Mouse (Mus musculus): ENCODE measurements around the gene Tmem252. TPM values are rescaled to one million over a fixed set of nuclear protein-coding genes. Genes with fewer than 3 reads are reported as not detected.

Gene Tmem252
- polyA plus RNA-seq, 1 experiment = under 0.01 TPM

- no peak overlapping the region for H3K4me3 ChIP-seq (ENCODE audit: insufficient read depth, poor library complexity, severe bottlenecking)
- H3ac ChIP-seq (ENCODE audit: control insufficient read depth, insufficient read length, low read depth) = no peak overlapping the region
- H3K79me3 ChIP-seq (ENCODE audit: low read depth) = no peaks in the 10 kb centered on the region
- no peaks in the 10 kb centered on the region for H3K79me2 ChIP-seq (ENCODE audit: control insufficient read depth, insufficient read depth)
- H3K36me3 ChIP-seq (ENCODE audit: control insufficient read depth, insufficient read depth) = no peaks in the 10 kb centered on the region
- no peaks in the 10 kb centered on the region for H3K27me3 ChIP-seq (ENCODE audit: control insufficient read depth, insufficient read depth, insufficient read length)
- TF ChIP-seq MAX (IDR thresholded peaks at IDR 0.05) (no peak), CEBPB (IDR thresholded peaks at IDR 0.05; ENCODE audit: low read depth) (no peak), MYOG (IDR thresholded peaks at IDR 0.05; ENCODE audit: control insufficient read depth, extremely low read depth, insufficient read length) (no peak), MYOD1 (IDR thresholded peaks at IDR 0.05; ENCODE audit: control insufficient read depth, insufficient read length, low read depth) (no peak), USF1 (IDR thresholded peaks at IDR 0.05; ENCODE audit: low read depth) (no peak), FOSL1 (IDR thresholded peaks at IDR 0.05; ENCODE audit: insufficient read depth, low read length, poor library complexity, severe bottlenecking) (no peak), CTCF (IDR thresholded peaks at IDR 0.05; ENCODE audit: control insufficient read depth, insufficient read depth, insufficient read length) (no peak)
Observed at GRCm38 (mm10) chr19:24652342-24653019, 21.3 kb upstream of the Tmem252 start.

- H3K79me3 ChIP-seq (ENCODE audit: low read depth) = no peaks in the 10 kb centered on the region
- H3K4me3 ChIP-seq (ENCODE audit: insufficient read depth, poor library complexity, severe bottlenecking) = no peak overlapping the region
- TF ChIP-seq USF1 (IDR thresholded peaks at IDR 0.05; ENCODE audit: low read depth) (no peak), FOSL1 (IDR thresholded peaks at IDR 0.05; ENCODE audit: insufficient read depth, low read length, poor library complexity, severe bottlenecking) (no peak), MAX (IDR thresholded peaks at IDR 0.05) (no peak), CEBPB (IDR thresholded peaks at IDR 0.05; ENCODE audit: low read depth) (no peak), CTCF (IDR thresholded peaks at IDR 0.05; ENCODE audit: control insufficient read depth, insufficient read depth, insufficient read length) (no peak), MYOD1 (IDR thresholded peaks at IDR 0.05; ENCODE audit: control insufficient read depth, insufficient read length, low read depth) (no peak), MYOG (IDR thresholded peaks at IDR 0.05; ENCODE audit: control insufficient read depth, extremely low read depth, insufficient read length) (no peak)
Observed at GRCm38 (mm10) chr19:24653230-24653799, 20.5 kb upstream of the Tmem252 start.

GRCm38 (mm10) chr19:24656981-24657380 is 16.8 kb upstream of the Tmem252 start:
- H3K79me2 ChIP-seq (ENCODE audit: control insufficient read depth, insufficient read depth) = no peaks in the 10 kb centered on the region
- H3K27me3 ChIP-seq (ENCODE audit: control insufficient read depth, insufficient read depth, insufficient read length) = no peaks in the 10 kb centered on the region
- TF ChIP-seq MYOD1 (IDR thresholded peaks at IDR 0.05; ENCODE audit: control insufficient read depth, insufficient read length, low read depth) = no peak
- no peak for TF ChIP-seq FOSL1 (IDR thresholded peaks at IDR 0.05; ENCODE audit: insufficient read depth, low read length, poor library complexity, severe bottlenecking)
- no peak for TF ChIP-seq CTCF (IDR thresholded peaks at IDR 0.05; ENCODE audit: control insufficient read depth, insufficient read depth, insufficient read length)
- TF ChIP-seq USF1 (IDR thresholded peaks at IDR 0.05; ENCODE audit: low read depth) = no peak
- no peak for TF ChIP-seq MYOG (IDR thresholded peaks at IDR 0.05; ENCODE audit: control insufficient read depth, extremely low read depth, insufficient read length)
- TF ChIP-seq MAX (IDR thresholded peaks at IDR 0.05) = no peak
- TF ChIP-seq CEBPB (IDR thresholded peaks at IDR 0.05; ENCODE audit: low read depth) = no peak
- no peaks in the 10 kb centered on the region for H3K79me3 ChIP-seq (ENCODE audit: low read depth)
- no peak overlapping the region for H3ac ChIP-seq (ENCODE audit: control insufficient read depth, insufficient read length, low read depth)
- H3K4me3 ChIP-seq (ENCODE audit: insufficient read depth, poor library complexity, severe bottlenecking) = no peak overlapping the region
- no peaks in the 10 kb centered on the region for H3K36me3 ChIP-seq (ENCODE audit: control insufficient read depth, insufficient read depth)

More at GRCm38 (mm10) chr19:24653230-24653799, 20.5 kb upstream of the Tmem252 start:
- Histone ChIP-seq H3K79me2 (ENCODE audit: control insufficient read depth, insufficient read depth) (no peaks in the 10 kb centered on the region), H3K36me3 (ENCODE audit: control insufficient read depth, insufficient read depth) (no peaks in the 10 kb centered on the region), H3ac (ENCODE audit: control insufficient read depth, insufficient read length, low read depth) (no peak overlapping the region), H3K27me3 (ENCODE audit: control insufficient read depth, insufficient read depth, insufficient read length) (no peaks in the 10 kb centered on the region)

- Histone ChIP-seq H3ac (ENCODE audit: control insufficient read depth, insufficient read length, low read depth) (no peak overlapping the region), H3K4me3 (ENCODE audit: insufficient read depth, poor library complexity, severe bottlenecking) (no peak overlapping the region), H3K79me2 (ENCODE audit: control insufficient read depth, insufficient read depth) (no peaks in the 10 kb centered on the region), H3K79me3 (ENCODE audit: low read depth) (no peaks in the 10 kb centered on the region), H3K36me3 (ENCODE audit: control insufficient read depth, insufficient read depth) (no peaks in the 10 kb centered on the region), H3K27me3 (ENCODE audit: control insufficient read depth, insufficient read depth, insufficient read length) (no peaks in the 10 kb centered on the region)
- TF ChIP-seq FOSL1 (IDR thresholded peaks at IDR 0.05; ENCODE audit: insufficient read depth, low read length, poor library complexity, severe bottlenecking) (no peak), MAX (IDR thresholded peaks at IDR 0.05) (no peak), CEBPB (IDR thresholded peaks at IDR 0.05; ENCODE audit: low read depth) (no peak), MYOD1 (IDR thresholded peaks at IDR 0.05; ENCODE audit: control insufficient read depth, insufficient read length, low read depth) (no peak), MYOG (IDR thresholded peaks at IDR 0.05; ENCODE audit: control insufficient read depth, extremely low read depth, insufficient read length) (no peak), CTCF (IDR thresholded peaks at IDR 0.05; ENCODE audit: control insufficient read depth, insufficient read depth, insufficient read length) (no peak), USF1 (IDR thresholded peaks at IDR 0.05; ENCODE audit: low read depth) (no peak)
Observed at GRCm38 (mm10) chr19:24662346-24662745, 11.5 kb upstream of the Tmem252 start.

DNA sequence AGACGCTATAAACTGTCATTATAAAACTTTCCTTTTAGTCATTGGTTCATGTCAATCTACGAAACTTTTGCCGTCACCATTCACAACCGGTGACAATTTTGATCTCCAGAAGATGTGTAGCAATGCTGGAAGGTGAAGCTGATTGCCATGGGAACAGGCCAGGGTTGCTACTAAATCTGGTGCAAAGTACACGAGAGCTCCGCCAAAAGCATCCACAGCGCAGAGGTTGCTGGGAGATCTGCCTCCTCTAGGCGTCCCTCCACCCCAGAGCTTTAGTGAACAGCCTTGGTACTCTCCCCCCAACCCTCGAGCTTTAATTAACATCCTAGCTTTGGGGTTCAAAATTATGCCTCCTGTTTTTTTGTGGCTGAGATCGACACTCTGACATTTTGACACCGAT is 8.0 kb upstream of the Tmem252 start:
- Histone ChIP-seq H3K79me2 (ENCODE audit: control insufficient read depth, insufficient read depth) (no peaks in the 10 kb centered on the region), H3ac (ENCODE audit: control insufficient read depth, insufficient read length, low read depth) (no peak overlapping the region), H3K36me3 (ENCODE audit: control insufficient read depth, insufficient read depth) (no peaks in the 10 kb centered on the region), H3K27me3 (ENCODE audit: control insufficient read depth, insufficient read depth, insufficient read length) (no peaks in the 10 kb centered on the region), H3K79me3 (ENCODE audit: low read depth) (no peaks in the 10 kb centered on the region), H3K4me3 (ENCODE audit: insufficient read depth, poor library complexity, severe bottlenecking) (no peak overlapping the region)
- no peak for TF ChIP-seq USF1 (IDR thresholded peaks at IDR 0.05; ENCODE audit: low read depth)
- no peak for TF ChIP-seq MAX (IDR thresholded peaks at IDR 0.05)
- no peak for TF ChIP-seq MYOG (IDR thresholded peaks at IDR 0.05; ENCODE audit: control insufficient read depth, extremely low read depth, insufficient read length)
- no peak for TF ChIP-seq CTCF (IDR thresholded peaks at IDR 0.05; ENCODE audit: control insufficient read depth, insufficient read depth, insufficient read length)
- no peak for TF ChIP-seq CEBPB (IDR thresholded peaks at IDR 0.05; ENCODE audit: low read depth)
- no peak for TF ChIP-seq FOSL1 (IDR thresholded peaks at IDR 0.05; ENCODE audit: insufficient read depth, low read length, poor library complexity, severe bottlenecking)
- TF ChIP-seq MYOD1 (IDR thresholded peaks at IDR 0.05; ENCODE audit: control insufficient read depth, insufficient read length, low read depth) = no peak

Measured in C2C12 (cell line).